Mouse (Mus musculus) intestine, postnatal 0 days (tissue): ENCODE data around the gene Nfx1. TPM values are rescaled to one million over a fixed set of nuclear protein-coding genes. Genes with fewer than 3 reads are reported as not detected.

Experiments used
- ATAC-seq: fragments of 200-750 bp; cut with Nextera tagmentation; 2 replicates; pipeline ENCODE4 v1.8.0; 2017; ENCODE audit warnings: mild to moderate bottlenecking, moderate TSS enrichment, moderate library complexity
- H3K27ac ChIP-seq: fragments of 300-500 bp; sonication (generic); 2 replicates; pipeline ENCODE4 v1.5.1; 2014; ENCODE audit warnings: mild to moderate bottlenecking, low read depth, low read length, moderate library complexity
- H3K27me3 ChIP-seq: fragments of 300-500 bp; sonication (generic); replicated peaks from 2 replicates; pipeline ENCODE4 v1.6.1; 2014; ENCODE audit warnings: low read length, mixed read lengths; ENCODE audit not compliant: control insufficient read depth, insufficient read depth
- H3K36me3 ChIP-seq: fragments of 300-500 bp; sonication (generic); 2 replicates; pipeline ENCODE4 v1.6.1; 2014; ENCODE audit warnings: mild to moderate bottlenecking, moderate library complexity; ENCODE audit not compliant: control insufficient read depth, insufficient read depth
- H3K4me1 ChIP-seq: fragments of 300-500 bp; sonication (generic); replicated peaks from 2 replicates; pipeline ENCODE4 v1.6.1; 2014; ENCODE audit warnings: antibody characterized with exemption, low read length, mixed read lengths; ENCODE audit not compliant: control insufficient read depth, insufficient read depth
- H3K4me2 ChIP-seq: fragments of 300-500 bp; sonication (generic); replicated peaks from 2 replicates; pipeline ENCODE4 v1.6.1; 2014; ENCODE audit warnings: low read depth, mild to moderate bottlenecking, moderate library complexity
- H3K4me3 ChIP-seq: fragments of 300-500 bp; sonication (generic); 2 replicates; pipeline ENCODE4 v1.5.1; 2014; ENCODE audit warnings: low read depth, low read length
- H3K9ac ChIP-seq: fragments of 300-500 bp; sonication (generic); 2 replicates; pipeline ENCODE4 v1.6.1; 2014; ENCODE audit warnings: mild to moderate bottlenecking, low read depth, low read length
- H3K9me3 ChIP-seq: fragments of 300-500 bp; sonication (generic); 2 replicates; pipeline ENCODE4 v1.6.1; 2016; ENCODE audit warnings: mixed run types; ENCODE audit not compliant: control insufficient read depth
- CTCF ChIP-seq: sonication (generic); IDR thresholded peaks from 2 replicates; pipeline ENCODE4 v1.5.1; 2016; ENCODE audit warnings: low read depth, mild to moderate bottlenecking, control low read depth, antibody characterized with exemption, moderate library complexity
- WGBS: fragments of 180-500 bp; shearing (Covaris S2); extraction: QIAGEN DNeasy Blood & Tissue Kit; methylation state at CpG from one replicate; pipeline ENCODE4 v1.1.7; 2014; 5-methylcytosine and 5-hydroxymethylcytosine counted together
- polyA plus RNA-seq: library from polyadenylated mRNA; unstranded; fragments of >200 nt; fragmentation: Nextera tagmentation; extraction: Ambion mirVana; gene quantifications from 2 replicates; pipeline ENCODE4 v1.2.1, GENCODE M21; 2015

Gene Nfx1
- polyA plus RNA-seq, 1 experiment from 2014 or later, result 25.9 TPM

DNA sequence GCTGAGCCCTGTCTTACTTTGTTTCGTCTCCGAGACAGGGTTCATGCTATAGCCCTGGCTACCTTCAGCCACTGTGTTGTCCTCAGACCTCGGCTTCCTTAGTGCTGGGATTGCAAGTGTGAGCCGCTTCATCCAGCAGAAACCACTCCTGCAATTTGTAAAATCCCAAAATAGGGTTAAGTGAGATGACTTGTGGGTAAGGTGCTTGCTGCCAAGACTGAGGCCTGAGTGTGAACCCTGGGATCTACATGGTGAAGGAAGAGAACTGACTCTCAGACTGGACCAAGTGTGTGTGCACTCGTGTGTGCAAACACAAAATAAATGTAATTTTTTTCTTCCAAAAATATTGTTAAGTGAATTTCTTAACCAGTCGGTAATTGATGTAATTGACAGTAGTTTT lies 18.9 kb downstream of the Nfx1 start:
- ATAC-seq, result no peak
- 88% methylated on average over 6 of the region's 6 CpGs for WGBS
- Histone ChIP-seq H3K9me3 (no peaks in the 10 kb centered on the region), H3K4me3 (no peak overlapping the region), H3K27me3 (no peaks in the 10 kb centered on the region), H3K4me2 (no peak overlapping the region), H3K4me1 (no peaks in the 10 kb centered on the region), H3K9ac (no peak overlapping the region), H3K36me3 (peaks cover 81% of the 10 kb centered on the region), H3K27ac (no peak overlapping the region)
- TF ChIP-seq CTCF, result no peak

DNA sequence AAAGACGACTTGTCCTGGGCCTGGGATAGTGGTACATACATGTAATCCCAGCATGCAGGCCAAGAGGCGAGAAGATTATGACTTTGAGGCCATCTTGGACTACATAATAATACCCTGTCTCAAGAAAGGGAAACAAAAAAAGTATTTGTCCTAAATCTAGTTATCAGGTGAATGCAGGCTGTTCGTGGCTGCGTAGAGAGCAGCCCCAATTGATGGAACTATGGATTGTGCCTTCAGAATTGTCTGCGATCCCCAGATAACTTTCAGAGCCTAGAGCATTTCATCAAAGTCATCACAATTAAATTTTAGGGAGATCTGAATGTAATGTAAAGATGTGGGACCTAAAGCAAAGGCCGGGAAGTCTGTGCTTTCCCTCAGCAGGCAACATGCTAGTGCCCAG lies 25.6 kb downstream of the Nfx1 start:
- no peaks in the 10 kb centered on the region for H3K9me3 ChIP-seq
- no peak for TF ChIP-seq CTCF
- H3K9ac ChIP-seq, result no peak overlapping the region
- H3K27me3 ChIP-seq, result no peaks in the 10 kb centered on the region
- peaks cover 85% of the 10 kb centered on the region for H3K36me3 ChIP-seq
- ATAC-seq, result no peak
- 95% methylated on average over 6 of the region's 6 CpGs for WGBS
- H3K4me1 ChIP-seq, result no peaks in the 10 kb centered on the region
- H3K27ac ChIP-seq, result no peak overlapping the region
- H3K4me2 ChIP-seq, result no peak overlapping the region
- H3K4me3 ChIP-seq, result no peak overlapping the region

GRCm38 (mm10) chr4:40997916-40998315 lies 27.2 kb downstream of the Nfx1 start:
- Histone ChIP-seq H3K27me3 (no peaks in the 10 kb centered on the region), H3K36me3 (peaks cover 83% of the 10 kb centered on the region), H3K9ac (no peak overlapping the region), H3K4me3 (no peak overlapping the region), H3K27ac (no peak overlapping the region), H3K9me3 (no peaks in the 10 kb centered on the region), H3K4me1 (no peaks in the 10 kb centered on the region), H3K4me2 (no peak overlapping the region)
- TF ChIP-seq CTCF, result no peak
- WGBS, result 97% methylated on average over 4 of the region's 4 CpGs
- ATAC-seq, result no peak

DNA sequence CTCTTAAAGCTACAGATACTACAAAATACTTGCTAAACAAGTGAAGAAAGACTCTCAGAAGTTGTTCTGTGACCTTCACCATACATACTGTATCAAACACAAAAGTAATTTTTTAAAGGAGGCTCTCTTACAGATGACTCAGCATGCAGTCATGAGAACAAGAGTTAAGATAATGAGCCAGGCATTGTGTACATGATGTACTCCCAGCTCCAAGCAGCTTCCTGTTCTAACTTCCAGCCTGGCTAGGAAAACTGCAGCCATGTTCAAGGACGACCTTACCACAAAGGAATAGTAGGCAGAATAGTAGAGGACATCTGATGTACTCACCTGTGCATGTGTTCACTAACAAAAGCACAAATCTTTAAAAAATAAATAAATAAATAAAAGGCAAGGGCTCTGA lies 29.6 kb downstream of the Nfx1 start:
- Histone ChIP-seq H3K27me3 (no peaks in the 10 kb centered on the region), H3K9ac (no peak overlapping the region), H3K27ac (no peak overlapping the region), H3K4me1 (no peaks in the 10 kb centered on the region), H3K36me3 (peaks cover 84% of the 10 kb centered on the region), H3K4me3 (no peak overlapping the region), H3K9me3 (no peaks in the 10 kb centered on the region), H3K4me2 (no peak overlapping the region)
- WGBS, result 78% methylated on average over 1 of the region's 1 CpGs
- no peak for TF ChIP-seq CTCF
- ATAC-seq, result no peak

DNA sequence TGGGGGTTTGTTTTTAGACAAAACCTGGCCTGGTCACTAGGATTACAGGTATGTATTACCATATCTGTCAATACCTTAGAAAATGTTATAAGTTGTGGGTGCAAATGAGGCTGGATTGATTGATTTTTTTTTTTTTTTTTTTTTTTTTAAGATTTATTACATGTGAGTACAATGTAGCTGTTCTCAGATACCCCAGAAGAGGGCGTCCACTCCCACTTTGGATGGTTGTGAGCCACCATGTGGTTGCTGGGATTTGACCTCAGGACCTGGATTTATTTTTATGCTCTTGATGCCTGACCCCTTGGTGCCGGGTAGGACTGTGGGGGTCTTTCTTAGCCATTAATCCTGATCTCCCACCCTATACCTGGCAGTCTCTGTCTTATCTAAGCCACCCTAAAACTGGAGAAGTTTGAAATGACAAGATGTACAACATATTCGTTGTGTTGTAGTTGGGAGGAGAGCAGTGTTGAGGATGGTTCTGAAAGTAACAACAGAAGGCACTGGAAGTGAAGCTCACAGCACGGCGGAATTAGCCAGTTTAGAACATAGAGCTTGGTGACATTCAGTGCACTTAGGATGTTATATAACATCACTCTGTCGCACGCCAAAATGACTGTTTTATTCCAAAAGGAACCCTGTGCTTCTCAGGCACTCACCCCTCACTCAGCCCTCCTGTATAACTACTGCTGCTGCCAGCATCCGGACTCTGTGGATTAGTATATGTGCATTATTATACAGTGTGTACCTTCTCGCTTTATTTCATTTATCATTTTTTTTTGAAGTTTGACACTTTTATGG lies 30.3 kb downstream of the Nfx1 start:
- Histone ChIP-seq H3K27ac (no peak overlapping the region), H3K4me1 (no peaks in the 10 kb centered on the region), H3K4me2 (no peak overlapping the region), H3K9me3 (no peaks in the 10 kb centered on the region), H3K36me3 (peaks cover 79% of the 10 kb centered on the region), H3K9ac (no peak overlapping the region), H3K4me3 (no peak overlapping the region), H3K27me3 (no peaks in the 10 kb centered on the region)
- ATAC-seq, result no peak
- TF ChIP-seq CTCF, result peak; percentile 29; the same call in 1 of the 2 replicates
- WGBS, result 87% methylated on average over 9 of the region's 9 CpGs

GRCm38 (mm10) chr4:41013351-41013750 lies 42.6 kb downstream of the Nfx1 start:
- Histone ChIP-seq H3K4me1 (0 out of 2 replicates have a peak, but pooled peaks cover 3% of the 10 kb centered on the region), H3K9ac (no peak overlapping the region), H3K4me3 (no peak overlapping the region), H3K36me3 (peaks cover 63% of the 10 kb centered on the region), H3K9me3 (no peaks in the 10 kb centered on the region), H3K4me2 (no peak overlapping the region), H3K27ac (no peak overlapping the region), H3K27me3 (no peaks in the 10 kb centered on the region)
- ATAC-seq, result peak; percentile 46; the same call in 1 of the 2 replicates
- no peak for TF ChIP-seq CTCF
- WGBS, result 63% methylated on average over 3 of the region's 3 CpGs
